Mouse (Mus musculus) monocyte, adult 2 months (primary cell): Measurements from ENCODE around the gene Gm17332.
"Not testable (repeated sequence)": the region's sequence is repeated elsewhere in the genome, so short reads cannot be mapped to it uniquely, and the experiment has no call there.

Experiments used
- DNase-seq, 2 experiments: peaks; one replicate each; pipeline ENCODE4 v3.0.0; 2022; ENCODE audit warnings: low spot score in 2 of 2, low read depth in 1 of 2

Gene Gm17332

DNA sequence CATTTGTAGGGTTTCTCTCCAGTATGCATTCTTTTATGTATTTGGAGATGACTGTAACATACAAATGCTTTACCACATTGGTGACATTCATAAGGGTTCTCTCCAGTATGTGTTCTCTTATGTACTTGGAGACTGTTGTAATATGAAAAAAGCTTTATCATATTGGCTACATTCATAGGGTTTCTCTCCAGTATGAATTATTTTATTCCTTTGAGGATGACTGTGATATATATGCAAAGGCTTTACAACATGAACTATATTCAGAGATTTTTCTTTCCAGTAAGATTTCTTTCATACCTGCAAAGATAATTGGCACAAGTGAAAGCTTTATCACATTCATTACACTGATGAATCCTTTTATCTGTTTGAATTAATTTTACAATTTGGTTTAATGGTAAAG lies at the start of gene Gm17332:
Gm17332 (minus strand) TSS at position 101 of the 400 bp plus-strand sequence.
- DNase-seq, result no peak

DNA sequence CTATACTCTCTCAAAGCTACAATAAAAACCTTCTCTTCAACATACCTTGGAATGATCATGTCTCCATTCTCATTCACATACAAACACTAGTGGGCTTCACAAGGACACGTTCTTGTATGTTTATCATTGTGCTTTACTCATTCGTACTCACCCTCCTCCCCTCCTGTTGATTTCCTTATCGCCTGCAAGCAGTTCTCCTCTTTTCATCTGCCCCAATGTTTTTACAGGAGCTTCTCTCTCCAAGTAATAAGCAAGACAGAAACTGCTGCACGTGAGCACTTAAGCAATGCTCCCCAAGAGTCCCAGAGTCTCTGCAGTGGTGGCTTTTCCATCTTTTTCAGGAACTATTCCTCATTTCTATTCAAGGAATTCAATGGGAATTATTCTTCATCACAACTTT lies 47.7 kb upstream of the Gm17332 start:
- DNase-seq, result no peak

DNA sequence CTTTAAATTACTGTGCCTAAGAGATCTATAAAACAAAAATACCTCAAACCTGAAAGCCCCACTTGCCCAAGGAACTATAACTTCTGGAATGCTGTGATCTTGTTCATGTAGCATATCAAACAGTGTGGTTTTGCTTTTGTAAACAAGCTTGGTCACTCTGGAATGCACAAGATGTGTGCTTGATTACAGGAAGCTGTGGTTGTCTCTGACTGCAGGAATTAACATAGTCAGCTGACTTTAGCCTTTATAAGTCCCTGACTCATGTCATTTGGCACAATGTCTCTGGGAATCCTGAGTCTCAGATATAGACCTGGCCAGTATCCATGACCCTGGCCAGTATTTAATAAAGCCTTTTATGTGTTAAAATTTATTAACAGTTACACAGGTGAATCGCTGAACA lies 43.1 kb upstream of the Gm17332 start:
- DNase-seq, result no peak

DNA sequence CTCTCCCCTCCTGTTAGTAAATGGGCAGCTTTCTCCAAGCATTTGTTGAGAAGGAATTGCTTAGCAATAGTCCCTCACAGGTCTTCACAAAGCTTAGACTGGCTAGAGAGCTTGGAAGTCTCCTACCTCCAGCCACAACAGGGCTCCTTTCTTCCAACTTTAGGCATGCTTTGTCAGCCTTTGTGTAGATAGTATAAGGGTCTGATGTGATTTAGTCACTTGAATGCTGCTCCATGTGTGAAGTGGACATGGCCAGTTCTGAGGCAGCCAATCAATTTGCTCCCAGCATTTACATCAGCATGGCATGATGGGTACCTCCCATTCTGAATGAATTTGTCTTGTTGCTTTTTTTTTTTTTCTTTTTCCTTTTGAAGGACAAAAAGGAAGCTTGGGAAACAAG lies 35.7 kb upstream of the Gm17332 start:
- DNase-seq, result no peak

DNA sequence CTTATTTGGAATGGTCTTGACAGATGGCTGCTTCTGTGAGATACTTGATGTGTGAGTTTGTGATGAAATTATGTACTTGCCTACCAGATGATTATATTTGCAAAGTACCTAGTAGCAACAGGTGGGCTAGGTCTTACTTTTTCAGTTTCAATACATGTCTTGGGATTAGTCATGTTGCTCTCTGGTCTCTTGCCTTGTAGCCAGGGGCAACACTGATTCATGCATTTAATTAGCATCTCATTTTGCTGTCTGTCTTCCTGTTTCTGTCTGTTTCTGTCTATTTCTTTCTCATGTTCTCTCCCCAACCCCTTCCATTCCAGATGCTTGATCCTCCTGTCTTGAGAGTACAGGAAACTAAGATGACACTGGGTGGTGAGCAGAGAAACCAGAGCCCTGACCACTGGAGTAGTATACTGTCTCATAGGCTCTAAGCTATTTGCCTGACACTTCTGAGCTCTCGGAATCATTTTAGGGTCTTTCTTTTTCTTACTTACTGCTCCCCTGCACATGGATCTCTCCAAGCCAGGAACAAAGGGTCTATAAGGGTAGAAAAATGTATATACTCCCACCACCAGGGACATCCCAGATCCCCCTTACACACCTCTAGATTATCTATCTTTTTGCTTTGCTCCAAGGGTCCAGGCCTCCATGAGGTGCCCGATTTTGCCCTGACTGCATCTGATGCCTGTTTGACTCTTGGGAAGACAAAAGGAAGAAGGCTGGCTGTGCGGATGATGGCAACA lies 13.5 kb upstream of the Gm17332 start:
- DNase-seq, result no peak

DNA sequence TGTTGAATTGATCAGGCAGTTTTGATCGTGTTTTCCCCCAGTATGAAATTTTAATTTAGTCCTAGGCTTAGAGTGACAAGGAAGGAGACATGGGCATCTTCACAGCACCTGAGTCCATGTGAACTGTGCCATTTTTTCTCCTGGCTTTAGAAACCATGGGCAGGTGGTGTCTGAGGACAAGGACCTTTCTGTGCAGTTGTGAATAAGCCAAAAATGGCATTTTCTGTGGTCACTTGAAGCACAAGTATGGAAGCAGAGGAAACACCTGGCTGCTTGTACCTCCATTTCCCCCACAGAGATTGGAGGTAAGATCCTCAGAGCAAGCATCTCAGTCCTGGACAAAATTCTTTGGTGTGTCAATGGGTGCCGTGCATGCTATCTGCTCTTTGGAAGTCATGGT lies 12.5 kb upstream of the Gm17332 start:
- DNase-seq, result no peak

DNA sequence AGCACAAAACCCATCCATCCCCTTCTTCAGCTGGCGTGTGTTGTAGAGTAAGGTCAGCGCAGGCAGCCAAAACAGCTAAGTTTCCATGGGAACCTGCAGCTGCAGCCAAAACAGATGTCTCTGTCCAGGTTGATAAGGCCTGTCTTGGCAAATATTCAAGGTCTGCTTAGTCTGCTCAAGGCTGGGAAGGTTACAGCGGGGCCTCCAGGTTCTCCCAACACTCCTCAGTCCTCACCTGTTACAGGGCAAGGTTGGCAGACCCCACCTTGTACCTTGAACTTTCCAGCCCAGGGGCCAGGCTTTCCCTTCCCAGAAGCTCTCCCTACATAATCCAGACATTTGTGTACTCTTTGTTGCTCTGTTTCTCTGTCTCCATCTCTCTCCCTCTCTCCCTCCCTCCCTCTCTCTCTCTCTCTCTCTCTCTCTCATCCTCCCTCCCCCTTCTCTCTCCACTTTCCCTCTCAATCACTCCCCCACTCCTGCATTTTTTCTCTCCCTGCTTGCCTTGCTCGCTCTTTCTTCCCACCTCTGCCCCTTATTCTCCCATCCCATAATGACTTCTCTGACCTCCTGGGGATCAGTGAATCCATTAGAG lies 12.1 kb downstream of the Gm17332 start:
- no peak for DNase-seq

DNA sequence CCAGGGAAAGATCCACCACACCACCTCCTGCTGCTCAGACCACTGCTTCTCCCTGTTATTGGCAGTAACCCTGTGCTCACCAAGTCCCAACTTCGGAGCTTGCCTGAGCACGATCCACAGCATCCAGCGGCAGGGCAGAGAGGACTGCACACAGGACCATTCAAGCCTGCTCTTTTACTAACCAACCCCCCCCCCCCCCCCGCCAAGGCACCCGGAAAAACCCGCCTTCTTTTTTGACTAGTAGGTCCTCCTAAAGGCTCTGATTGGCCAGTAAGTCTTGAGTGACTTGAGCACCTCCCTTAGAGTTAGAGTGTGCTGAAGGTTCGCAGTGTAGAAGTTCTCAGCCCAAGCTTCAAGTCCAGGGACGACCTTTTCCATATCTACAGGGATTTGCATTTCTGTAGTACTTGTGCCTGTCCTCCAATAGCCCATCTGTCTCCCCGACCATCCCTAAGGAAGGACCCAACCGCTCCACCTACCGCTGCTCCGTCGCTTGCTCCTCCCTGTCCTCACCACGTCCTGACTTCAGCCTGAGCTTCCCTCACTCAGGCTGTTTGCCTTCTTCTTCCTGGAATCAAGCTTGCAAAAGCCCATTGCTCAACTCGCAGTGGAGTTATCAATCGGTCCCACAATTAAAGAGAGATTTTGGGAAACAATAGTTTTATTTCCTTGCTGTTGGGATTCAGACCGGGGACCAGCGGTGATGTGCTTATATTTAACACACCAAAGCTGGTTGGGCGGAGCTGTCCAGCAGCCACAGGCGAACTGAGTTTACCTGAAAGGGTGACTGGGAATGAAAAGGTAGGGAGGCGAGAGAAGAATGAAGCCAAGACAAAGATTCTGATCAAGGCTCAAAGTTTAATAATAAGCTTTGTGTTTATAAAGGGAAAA lies 12.9 kb downstream of the Gm17332 start:
- DNase-seq, result no peak

DNA sequence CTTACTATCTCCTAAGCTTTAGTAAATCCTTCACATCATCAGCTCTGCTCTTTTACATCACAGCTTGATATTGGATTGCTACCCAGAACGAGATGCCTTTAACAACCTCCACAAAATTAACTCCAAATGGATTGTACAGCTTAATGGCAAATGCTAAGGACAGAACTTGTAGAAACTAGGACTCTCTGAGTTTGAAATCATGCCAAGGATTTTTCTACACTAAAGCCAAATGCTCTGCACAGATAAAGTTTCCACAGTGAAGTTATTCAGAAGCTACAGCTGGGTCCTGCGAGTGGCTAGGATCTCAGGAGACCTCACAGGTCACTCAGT lies 13.5 kb downstream of the Gm17332 start:
- no peak for DNase-seq

DNA sequence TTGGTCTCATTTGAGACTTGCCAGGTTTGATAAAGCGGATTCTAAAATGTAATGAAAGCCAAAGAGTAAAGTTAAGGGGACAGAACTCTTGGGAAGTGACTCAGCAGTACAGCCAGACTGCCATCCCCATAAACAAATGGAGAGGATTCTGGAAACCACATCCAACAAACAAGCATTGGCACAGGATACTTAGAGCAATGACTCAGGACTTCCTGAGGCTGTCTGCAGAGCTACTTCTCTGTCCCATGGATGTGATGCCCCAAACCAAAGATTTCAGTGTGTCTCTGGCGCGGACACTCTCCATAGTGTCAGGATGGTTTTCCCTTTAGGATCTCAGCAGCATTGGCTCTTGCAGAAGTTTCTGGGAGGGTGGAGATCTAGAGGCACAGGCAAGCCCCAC lies 25.2 kb downstream of the Gm17332 start:
- DNase-seq, result no peak

DNA sequence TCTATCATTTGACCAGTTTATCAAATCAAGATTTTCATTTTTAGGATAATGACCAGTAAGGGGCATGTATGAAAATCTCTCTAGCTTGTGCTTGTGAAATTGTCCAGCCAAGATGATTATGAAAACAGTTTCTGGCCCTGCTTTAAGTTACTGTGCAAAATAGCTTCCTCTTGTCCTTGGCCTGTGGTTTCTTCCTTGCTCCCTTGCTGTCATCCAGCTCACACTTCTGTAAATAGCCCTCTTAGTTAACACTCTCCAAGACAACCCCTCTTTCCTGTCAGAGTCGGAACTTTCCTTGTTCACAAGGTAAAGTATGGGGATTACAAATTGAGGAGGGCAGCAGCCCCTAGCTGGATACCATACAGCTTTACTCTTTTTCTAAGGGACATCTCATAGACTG lies 43.9 kb downstream of the Gm17332 start:
- not testable (repeated sequence) for DNase-seq

DNA sequence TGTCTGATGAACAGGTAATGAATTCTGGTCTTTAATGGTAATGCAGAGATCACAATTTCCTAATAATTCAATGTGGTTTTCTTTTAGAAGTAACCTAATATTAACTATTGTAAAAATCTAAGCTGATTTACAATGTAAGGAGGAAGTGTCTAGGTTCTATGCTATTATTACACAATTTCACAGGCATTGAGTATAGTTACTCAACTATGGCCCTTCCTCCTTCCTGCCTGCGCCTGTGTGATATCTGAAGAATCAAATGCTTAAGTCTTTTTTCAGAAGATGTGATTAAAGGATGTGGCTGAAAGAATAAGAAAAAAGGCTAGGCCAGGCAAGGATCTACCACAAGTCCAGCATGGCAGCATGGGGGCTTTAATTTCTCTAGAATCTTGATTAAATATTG lies 47.4 kb downstream of the Gm17332 start:
- DNase-seq, result not testable (repeated sequence)

DNA sequence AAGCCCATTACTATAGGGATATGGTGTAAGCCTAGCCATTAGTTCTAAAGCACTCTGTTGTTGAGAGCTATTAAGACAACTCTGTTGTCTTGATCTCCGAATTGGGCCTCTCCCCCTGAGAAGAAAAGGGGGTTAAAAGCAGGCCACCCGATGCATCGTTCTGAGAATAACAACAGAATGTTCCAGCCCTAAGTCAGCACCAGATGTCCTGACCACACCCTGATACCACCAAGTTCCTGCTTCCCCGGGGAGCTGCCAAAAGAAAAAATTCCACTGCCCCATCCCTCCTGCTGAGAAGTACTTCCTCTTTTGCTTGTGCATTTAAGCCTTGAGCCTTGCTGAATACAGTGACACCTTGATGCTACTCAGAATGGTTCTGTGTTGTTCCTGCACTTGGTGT lies 48.5 kb downstream of the Gm17332 start:
- not testable (repeated sequence) for DNase-seq
